Mouse (Mus musculus) B cell, adult 2 months (primary cell): ENCODE results near the gene Ptprf.

Experiments
- DNase-seq, 2 experiments: peaks; one replicate each; pipeline ENCODE4 v3.0.0; 2022

Gene Ptprf

DNA sequence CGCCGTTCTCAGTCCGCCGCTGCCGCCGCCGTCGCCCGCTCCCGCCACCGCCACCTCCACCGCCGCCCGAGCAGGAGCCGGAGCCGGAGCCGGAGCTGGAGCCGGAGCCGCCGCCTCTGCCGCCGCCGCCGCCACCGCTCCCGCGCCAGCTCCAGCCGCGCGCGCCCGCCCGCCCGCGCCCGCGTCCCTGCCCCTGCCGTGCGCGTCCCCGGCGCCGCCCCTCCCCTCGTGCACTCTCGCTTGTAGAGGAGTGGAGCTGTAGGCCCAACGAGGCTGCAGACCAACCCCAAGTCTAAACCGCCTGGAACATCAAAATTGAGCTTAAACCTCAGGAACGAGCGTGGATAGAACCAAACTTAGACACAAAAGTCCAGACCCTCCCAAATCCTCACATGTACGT is at the start of gene Ptprf:
Gene Ptprf (minus strand): TSS at position 175 of the 400 bp plus-strand sequence.
- peak; percentile 9 to 12 for DNase-seq

DNA sequence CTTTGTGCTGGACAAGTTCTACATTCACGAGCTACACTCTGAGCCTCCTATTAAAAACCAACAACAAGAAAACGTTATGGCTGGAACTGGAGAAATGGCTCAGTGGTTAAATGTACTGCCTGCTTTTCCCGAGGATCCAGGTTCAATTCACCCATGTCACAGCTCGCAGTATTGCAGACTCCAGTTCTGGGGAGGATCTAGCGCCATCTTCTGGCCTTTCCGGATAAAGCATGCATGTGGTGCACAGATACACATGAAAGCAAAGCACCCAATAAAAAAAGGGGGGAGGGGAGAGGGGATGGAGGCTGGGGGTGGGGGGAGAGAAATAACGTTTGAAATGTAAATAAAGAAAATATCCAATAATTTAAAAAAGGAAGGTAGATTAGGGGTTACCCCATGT is 45.5 kb upstream of the Ptprf start:
- DNase-seq = peak; percentile 52 to 56

DNA sequence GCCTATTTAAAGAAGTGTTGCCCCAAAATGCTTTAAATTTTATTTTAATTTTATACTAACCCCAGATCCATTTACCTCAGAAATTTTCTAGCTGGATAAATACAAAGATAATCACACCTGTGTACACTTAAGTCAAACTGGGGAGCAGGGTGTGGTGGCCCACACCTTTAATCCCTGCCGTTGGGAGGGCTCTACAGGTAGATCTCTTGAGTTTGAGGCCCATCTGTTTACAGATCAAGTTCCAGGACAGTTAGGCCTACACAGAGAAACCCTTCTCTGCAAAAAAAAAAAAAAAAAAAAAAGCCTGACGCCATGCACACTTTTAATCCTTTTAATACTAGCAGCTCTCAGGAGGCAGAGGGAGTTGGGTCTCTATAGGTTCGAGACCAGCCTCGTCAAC is 44.8 kb upstream of the Ptprf start:
- no peak for DNase-seq

DNA sequence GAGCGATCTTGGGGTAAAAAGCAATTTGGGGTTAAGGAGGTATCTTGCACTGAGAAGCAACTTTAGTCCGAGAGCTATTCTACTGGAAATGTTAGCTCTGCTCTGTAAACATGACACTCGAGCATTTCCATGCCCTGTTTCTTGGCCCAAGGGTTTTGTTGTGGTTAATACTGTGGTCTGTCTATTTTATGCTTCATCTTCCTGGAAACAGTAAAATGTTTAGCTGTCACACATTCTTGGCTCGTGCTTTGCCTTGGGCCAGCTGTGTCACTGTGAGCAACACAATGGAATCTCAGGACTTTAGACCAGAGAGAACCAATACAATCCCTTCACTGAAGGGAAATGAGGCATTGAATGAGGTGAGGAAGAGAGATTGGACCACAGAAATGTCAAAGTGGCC is 40.6 kb upstream of the Ptprf start:
- DNase-seq = no peak

DNA sequence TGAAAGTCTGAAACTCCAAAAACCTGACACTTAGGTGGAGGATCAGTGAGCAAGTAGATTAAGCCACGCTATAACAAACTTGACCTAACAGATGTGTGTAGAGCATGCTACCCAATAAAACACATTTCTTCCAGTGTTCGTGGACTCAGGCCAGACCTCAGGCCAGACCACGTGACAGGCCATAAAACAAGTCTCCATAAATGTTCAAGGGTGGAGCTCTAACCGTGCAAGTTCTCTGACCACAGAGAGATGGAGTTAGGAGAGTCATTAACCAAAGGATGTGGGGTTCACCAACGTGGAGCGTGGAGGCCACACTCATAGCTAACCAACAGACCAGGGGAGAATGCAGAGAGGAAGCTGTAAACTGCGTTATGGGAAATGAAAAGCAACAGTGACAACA is 35.3 kb upstream of the Ptprf start:
- no peak for DNase-seq

DNA sequence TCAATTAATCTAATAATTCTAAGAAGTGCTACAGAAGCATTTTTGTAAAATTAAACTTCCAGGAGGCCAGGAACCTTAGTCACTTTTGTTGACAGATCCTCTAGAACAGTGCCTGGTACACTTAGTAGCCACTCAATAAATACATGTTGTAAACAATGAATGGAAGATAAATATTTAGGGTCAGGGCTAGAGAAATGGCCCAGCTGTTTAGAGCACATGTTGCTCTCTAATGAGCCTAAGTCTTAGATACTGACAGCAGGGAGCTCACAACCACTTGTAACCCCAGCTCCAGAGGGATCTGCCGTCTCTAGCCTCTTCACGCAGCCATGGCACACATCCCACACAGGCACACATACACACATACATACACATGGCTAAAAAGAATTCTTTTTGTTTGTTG is 29.4 kb upstream of the Ptprf start:
- no peak for DNase-seq

DNA sequence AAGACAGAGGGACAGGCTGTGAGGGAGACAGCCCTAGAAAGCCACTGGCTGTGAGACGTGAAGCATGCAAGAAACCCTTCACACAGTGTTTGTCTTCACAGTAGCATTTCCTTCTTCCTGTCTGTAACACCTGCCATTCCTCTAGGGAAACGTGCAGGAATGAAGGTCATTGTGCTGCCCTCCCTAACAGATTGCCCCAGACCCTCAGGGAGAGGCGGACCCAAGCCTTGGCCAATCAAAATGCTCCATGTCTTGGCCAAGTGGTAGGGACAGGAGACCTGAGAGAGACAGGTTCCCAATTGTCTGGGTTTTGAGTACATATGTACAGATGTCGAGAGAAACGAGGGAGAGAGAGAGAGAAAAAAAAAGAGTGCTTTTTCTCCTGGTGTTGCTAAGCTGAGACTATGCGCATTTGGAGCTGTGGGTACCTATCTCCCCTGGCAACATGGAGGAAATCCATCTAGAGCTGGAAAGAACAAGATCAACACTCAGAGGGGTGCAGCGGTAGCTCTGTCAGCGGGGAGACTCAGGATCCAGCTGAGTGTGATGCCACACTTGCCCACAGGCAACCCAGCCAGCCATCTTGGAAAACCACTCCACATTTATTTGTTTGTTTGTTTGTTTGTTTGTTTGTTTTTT is 28.6 kb upstream of the Ptprf start:
- no peak for DNase-seq

DNA sequence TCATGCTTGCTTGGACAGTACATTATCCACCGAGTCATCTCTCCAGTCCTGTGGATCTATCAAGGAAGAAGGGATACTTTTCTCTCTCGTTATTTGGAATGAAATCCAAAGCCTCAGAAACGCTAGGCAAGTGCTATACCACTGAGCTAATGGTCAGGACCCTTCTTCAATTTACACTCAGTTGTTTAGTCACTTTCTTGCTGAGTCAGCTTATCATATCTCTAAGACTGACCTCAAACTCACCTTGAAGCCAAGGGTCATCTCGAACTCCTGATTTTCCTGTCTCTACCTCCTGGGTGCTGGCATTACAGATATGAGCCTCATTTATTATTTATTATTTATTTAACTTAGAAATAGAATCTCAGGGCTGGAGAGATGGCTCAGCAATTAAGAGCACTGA is 25.5 kb upstream of the Ptprf start:
- no peak for DNase-seq

DNA sequence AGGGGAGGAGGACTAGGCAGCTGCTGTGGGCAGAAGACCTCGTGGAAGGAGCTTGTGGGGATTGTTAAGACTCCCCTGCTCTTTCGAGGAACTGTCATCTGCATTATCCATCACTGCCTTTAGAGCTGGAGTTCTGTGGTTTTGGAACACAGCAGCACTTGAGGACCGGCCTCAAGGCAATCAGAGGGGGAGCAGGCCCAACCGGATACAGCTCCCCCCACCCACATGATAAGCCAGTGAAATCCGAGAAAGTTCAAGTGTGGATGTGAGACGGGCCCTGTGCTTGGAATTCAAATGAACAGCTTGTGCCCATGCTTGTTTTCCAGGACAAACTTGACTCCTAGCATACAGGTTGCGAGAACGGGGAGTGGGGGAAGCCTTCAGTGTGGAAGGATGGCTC is 24.1 kb upstream of the Ptprf start:
- no peak for DNase-seq

DNA sequence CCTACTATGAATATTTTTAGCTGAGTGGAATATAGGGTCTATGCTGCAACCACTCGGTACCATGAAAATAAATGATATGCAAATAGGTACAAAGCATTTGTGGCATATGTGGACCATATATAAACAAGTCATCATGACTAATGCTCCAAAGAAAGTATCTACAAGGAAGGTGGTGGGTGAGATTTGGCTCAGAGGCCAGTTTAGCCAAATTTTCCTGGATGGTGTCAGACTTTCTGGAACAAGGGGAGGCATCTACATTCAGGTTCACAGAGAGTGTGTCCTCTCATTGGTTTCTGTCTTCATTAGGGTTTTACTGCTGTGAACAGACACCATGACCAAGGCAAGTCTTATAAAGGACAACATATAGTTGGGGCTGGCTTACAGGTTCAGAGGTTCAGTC is 19.3 kb upstream of the Ptprf start:
- no peak for DNase-seq

DNA sequence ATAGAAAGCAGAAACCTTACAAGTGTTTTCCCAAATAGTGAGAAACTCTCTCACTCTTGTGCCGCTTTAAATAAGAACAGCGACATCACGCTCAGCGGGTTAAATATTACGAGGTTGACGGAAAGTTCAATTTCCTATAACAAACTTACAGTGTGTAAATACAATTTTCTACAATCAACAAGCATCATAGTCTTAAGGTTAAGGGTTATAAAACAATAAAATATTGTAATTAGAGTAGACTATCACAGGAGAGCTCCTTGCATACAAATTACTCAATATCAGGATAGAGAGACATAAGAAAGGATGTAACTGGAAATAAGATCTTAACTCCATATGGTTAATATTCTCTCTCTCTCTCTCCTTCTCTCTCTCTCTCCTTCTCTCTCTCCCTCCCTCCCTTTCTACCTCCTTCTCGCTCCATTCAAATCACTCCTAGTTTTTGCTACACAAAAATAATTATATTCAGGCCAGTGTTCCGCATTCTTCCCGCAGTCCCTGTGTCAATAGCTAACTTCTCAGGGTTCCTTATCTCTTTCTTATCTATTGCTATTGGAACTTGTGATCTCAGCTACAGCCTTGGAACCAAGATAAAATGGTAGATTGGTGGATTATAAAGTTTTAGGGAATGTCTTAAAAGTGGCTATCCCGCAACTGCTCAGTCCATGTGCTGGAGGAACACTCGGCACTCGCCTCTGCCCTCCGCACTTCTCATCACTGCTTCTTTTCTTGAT is 16.5 kb upstream of the Ptprf start:
- no peak for DNase-seq

DNA sequence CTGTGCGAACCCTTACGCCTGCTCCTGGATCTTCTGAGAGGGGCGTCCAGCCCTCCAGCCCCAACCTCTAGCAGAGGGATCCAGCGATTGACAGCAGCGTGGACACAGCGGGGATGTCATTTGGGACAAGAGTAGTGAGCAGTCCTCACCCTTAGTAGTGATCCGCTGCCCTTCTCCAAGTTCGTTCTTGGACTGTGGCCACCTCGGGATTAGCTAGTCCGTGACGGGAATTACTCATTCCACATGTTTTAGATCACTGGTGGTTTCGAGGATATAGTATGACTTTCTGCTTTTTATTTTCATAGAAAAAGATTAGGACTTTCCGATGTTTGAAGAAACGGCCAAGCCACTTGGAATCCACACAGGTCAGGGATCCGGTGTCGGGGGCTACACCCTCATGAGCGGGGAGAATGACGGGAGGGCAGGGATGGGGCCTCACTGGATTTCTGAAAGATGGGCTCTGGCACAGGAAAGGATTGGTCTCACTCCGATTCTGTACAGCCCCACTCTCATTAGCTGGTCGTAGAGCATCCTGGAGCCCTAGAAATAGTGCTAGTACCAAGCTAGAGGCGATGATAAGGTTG is 15.0 kb upstream of the Ptprf start:
- no peak for DNase-seq

DNA sequence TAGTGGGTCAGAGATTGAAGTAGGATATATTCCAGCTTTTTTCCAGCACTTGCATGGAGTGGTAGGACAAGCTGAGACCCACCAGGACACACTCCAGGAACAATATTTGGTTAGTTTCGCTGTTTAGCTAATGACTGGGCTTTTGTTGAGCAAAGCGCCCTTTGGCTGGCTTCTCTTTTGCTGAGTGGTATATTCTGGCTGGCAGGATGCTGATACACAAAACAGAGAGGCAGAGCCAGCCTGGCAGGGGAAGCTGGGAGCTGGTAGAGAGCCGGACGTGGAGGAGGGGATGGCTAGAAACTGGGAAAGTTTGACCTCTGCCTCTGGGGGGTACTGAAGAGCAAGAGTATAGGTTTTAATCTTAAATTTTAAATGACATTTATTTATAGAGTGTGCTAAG is 13.8 kb upstream of the Ptprf start:
- DNase-seq = no peak

DNA sequence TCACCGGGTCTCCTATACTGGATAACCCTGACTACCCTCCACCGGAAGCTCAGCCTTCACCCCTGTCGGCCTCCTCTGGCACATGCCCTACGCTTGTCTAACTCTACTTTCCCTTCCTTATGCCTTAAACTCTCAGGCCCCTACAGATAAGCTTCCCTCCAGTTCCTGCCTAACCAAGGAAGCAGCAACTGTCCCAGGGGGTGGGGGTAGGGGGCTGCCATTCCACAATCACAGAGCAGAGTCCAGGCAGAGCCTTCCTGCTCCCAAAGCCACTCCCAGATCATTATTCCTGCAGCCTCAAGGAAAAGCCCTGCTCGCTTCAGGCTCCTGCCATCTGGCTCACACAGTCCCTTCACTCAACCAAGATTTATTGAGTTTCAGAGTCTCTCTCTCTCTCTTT is 6.6 kb upstream of the Ptprf start:
- no peak for DNase-seq

DNA sequence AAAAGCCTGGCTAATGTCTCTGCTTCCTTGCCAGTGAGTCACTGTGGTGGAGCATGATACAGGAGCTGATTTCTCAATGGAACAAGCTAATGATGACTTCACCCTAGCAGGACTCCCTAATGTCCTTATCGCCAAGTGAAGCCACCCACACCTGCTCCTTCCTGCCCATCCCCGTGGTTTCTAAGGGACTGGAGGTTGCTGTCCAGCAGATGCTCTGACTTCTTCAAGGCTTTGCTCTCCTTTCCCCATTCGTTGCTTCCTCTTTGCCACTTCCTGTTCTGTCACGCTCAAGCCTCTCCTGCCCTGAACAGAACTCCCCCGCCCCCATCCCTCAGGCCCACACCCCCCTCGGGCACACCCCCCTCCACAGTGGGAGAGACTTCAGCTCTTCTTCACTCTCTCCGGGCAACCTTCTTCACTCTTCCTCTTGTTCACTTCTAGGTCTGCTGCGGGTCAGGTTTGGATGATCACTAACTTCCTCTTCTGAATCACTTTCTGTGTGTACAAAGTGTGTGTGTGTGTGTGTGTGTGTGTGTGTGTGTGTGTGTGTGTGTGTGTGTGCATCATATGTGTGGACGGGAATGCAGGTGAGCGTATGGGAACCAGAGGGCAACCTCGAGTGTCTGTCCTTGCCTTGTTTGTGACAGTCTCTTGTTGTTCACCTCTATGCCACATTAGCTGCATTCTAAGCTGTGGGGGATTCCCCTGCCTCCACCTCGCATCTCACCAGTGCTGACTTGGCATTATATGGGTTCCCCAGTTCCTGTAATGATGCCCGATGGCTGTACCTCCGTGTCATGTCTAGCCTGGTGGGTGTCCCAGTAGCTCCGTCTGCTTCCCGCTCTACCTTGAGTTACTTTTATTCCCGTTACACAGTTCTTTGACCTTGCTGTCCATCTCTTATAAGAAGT is 4.7 kb upstream of the Ptprf start:
- peak; percentile 64 to 67 for DNase-seq

DNA sequence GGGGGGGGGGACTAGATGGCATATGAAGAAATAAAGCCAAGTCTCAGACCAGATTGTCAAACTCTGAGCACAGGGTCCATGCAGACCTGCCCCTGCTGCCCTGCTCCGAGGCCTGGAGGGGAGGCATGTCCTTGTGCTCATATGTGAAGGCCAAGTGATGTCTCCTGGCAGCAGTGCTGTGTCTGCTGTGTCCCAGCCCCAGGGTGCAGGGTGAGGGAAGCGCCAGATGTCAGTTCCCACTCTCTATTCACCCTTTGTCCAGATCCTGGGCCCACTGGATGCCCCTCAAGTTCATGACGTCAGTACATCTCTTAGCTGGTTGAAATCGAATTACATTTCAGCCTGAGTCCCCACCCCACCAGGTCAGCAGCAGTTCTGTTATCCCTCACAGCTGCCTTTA is 3.6 kb upstream of the Ptprf start:
- DNase-seq = no peak

DNA sequence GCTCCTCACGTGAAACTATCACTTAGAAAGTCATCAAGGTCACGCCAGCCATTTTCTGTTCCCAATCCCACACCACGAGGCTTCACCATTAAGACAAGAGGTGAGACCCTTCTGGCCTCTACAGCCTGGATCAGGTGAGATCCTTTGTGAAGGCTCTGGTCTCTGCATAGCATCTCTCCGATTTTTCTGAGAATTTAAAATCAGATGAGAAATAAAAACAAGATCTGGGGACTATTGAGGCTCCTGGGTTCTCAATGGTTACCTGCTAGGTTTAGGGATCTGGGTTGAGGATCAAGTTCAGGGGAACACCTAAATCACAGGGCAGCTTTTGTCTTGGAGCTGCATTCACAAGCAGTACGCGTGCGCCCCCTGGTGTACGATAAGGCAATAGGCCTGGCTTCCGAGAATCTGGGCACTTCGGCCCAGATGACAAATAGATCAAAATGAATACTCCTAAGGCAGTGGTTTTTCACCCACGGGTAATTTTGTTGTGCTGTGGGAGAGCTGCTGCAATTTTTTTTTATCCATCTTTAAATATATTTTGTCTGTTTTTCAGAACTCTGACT is 1.6 kb upstream of the Ptprf start:
- DNase-seq = peak; percentile 85 to 86

DNA sequence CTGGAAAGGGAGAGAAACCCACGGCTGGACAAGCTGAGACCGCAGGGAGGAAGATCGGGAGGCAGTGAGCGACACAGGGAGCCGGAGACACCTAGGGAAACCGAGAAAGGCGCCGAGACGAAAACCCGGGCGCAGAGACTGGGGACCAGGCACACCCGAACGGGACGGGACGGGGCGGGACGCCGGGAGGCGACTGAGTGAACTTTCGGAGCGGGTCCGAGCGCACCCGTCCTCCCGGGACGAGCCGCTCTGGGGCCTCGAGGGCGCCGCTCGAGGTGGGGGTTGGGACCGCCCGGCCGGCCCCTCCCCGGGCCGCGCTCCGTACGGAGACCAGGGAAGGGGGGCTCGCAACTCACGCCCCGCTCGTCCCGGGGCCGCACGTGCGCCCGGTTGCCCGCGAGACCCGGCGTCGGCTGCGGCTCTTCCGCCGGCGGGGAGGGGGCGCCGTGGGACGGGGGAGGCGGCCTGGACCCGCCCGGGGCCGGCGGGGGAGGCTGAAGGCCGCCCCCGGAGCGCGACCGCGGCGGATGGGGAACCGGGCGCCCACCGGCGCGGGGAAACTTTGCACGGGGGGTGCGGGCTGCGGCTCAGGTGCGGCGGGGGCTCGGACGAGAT is 682 bp downstream of the Ptprf start:
- DNase-seq = peak; percentile 17 to 21

DNA sequence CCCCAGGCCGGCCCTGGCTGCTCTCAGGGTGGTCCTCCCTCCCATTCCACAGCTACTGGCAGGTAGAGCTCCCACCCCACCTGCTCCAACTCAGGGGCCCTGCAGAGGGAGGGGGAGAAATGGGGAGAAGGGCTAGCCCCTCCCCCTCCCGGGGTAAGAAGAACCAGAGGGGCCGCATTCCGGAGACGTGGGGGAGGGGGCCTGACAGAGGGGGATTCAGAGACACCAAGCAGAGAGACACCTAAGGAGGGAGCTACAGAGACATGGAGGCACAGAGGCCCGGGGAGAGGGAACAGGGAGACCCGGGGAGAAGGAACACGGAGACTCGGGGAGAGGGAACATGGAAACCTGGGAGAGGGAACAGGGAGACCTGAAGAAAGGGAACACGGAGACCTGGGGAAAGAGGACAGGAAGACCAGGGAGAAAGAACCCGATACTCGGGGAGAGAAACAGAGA is 1.2 kb downstream of the Ptprf start:
- DNase-seq = no peak

DNA sequence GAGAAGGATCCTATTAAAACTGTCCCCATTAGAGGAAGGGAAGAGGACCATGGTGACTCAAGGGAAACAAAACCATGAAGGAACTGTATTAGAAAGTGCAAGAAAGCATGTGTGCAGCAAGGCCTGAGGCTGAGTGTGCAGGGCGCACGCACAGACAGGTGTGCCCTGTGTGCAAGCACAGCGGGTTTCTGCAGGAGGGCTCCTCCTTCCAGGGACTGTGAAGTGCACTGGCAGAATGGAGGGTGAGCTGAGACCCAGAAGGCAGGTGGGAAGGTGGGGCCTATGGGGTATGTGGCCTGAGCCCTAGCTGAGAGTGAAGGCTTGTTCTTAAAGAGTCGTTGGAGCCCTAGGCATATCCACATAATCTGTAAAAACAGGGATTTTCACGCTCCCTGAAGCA is 1.9 kb downstream of the Ptprf start:
- DNase-seq = no peak

DNA sequence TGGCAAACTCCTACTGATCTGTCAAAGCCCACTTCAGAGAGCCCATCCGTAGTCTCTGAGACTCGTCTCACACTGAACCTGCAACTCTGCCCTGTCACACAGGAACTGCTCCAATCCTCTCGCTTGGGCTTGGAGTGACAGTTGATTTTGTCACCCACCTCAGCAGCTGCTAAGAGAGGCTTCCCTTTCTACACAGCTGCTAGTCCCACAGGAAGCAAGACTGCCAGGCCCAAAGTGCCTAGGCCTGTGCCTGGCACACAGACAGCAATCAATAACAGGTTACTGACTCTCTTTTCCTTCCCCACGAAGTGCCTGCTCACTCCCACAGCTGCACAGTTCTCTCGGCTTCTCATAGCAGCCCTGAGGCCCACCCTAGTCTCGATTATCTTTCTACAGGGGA is 2.7 kb downstream of the Ptprf start:
- DNase-seq = no peak

DNA sequence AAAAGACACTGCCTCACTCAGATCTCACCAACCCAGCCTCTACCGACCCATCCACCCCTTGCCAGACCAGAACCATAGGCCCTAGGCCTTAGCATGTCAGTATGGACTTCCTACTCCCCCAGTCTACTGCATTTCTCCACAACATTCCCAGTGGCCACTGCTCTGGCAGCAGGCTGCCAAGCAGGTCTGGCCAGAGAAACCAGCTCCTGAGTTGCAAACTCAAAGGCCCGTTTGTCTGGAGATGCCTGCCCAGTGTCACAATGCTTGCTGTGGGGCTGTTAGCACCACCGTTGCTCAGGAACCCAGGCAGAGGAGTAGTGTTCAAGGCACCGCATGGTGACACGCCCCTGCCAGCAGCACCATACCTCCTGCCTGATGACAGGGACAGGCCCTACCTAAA is 5.0 kb downstream of the Ptprf start:
- DNase-seq = no peak

DNA sequence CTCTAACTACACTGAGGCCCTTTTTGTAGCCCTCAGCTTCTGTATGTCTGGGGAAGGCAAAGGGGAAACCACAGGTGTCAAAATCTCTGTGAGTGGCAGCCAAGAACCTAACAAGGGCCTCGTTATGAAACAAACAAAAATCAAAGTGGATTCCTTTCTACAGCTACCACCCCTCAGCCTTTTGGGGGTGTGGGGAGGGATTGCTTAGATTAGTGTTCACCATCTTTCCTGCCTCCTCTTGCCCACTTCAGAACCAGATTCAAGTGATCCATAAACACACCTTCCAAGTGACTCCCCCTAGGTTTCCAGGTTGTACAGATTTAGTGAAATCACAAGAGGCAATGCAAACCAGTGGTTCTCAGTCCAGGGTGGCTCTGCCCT is 9.0 kb downstream of the Ptprf start:
- DNase-seq = no peak
